Comparison of ENCODE assay signal across 14 mouse cellular contexts in the genomic region with DNA sequence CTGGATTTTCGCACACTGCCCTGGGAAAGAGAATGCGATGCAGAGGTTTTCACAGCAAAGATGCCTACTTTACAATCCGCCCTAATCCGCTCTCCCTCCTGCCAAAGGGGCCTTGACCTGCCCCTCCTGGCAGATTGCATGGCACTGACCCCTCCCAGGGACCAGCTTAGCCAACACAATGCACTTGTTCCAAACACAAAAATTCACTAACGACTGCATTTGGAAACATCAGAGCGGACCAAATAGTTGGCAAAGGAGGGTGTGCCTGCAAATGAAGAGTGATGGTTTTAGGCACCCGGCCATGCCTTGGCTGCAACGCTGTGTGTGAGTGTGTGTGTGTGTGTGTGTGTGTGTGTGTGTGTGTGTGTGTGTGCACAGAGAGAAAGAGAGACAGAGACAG. TPM values are rescaled to one million over a fixed set of nuclear protein-coding genes. Genes with fewer than 3 reads are reported as not detected.
A peak's percentile ranks its signal among the peaks of the same experiment; 100 is the strongest.
DNase-seq lines count a peak whose midpoint lies in the region; ATAC-seq lines count a peak whose summit lies in the region.
"Had no signal": no experiment of that assay in that cellular context is flagged by ENCODE, and none has a peak within 500 bp of the region (broad histone marks: within the 10 kb centered on the region; RNA-seq: fewer than 3 reads in every experiment).

No protein-coding gene starts in this region.

- peaks cover 36% of the 10 kb centered on the region for H3K27me3 ChIP-seq in forebrain, embryonic 13.5 days
- H3K27me3 ChIP-seq in midbrain, embryonic 14.5 days (ENCODE audit: control insufficient read depth, insufficient read depth, low read length), result peaks cover 35% of the 10 kb centered on the region

- ATAC-seq in forebrain, embryonic 13.5 days, result peak; percentile 76
- peak; percentile 51; the same call in 1 of the 2 replicates for ATAC-seq in midbrain, embryonic 14.5 days (ENCODE audit: low FRiP score, low TSS enrichment)
- no peak for ATAC-seq in granulocyte monocyte progenitor cell, adult 5-6 weeks (replicated peaks; ENCODE audit: poor library complexity, severe bottlenecking)

- H3K27ac ChIP-seq in forebrain, embryonic 13.5 days, result peak overlapping the region; percentile 59; the same call in 1 of the 2 replicates
- H3K27ac ChIP-seq in midbrain, embryonic 14.5 days (replicated peaks; ENCODE audit: low read depth, low read length), result no peak overlapping the region
- H3K27ac ChIP-seq: heart, embryonic 15.5 days; liver, embryonic 14.5 days had no signal

- H3K36me3 ChIP-seq in forebrain, embryonic 13.5 days (ENCODE audit: poor library complexity, severe bottlenecking), result no peaks in the 10 kb centered on the region
- no peaks in the 10 kb centered on the region for H3K36me3 ChIP-seq in midbrain, embryonic 14.5 days (ENCODE audit: control insufficient read depth, insufficient read depth, low read length)
- H3K36me3 ChIP-seq: heart, embryonic 15.5 days had no signal

- DNase-seq in left cerebral cortex, postnatal 4 days, result peak; percentile 64
- no peak for DNase-seq in left cerebral cortex, postnatal 14 days (ENCODE audit: low spot score in 2 of 2)
- DNase-seq in brain, adult 2 months (ENCODE audit: low read depth, low spot score), result peak; percentile 47
- DNase-seq in midbrain, embryonic 14.5 days, result peak; percentile 71
- no peak for DNase-seq in thymus, adult 18-20 months
- DNase-seq: embryo, embryonic 11 days; kidney, adult 18-20 months; thymus, postnatal 4 days had no signal

- WGBS in forebrain, embryonic 13.5 days, result 10% methylated on average over 8 of the region's 8 CpGs
- WGBS in midbrain, embryonic 14.5 days, result 13% methylated on average over 8 of the region's 8 CpGs

- no peak overlapping the region for H3K9ac ChIP-seq in forebrain, embryonic 13.5 days
- no peak overlapping the region for H3K9ac ChIP-seq in midbrain, embryonic 14.5 days (replicated peaks; ENCODE audit: low read length)
- H3K9ac ChIP-seq: heart, embryonic 15.5 days; liver, embryonic 14.5 days had no signal

- no peak overlapping the region for H3K4me3 ChIP-seq in forebrain, embryonic 13.5 days
- no peak overlapping the region for H3K4me3 ChIP-seq in midbrain, embryonic 14.5 days (replicated peaks; ENCODE audit: low read depth, low read length)
- H3K4me3 ChIP-seq: heart, embryonic 15.5 days had no signal

- H3K4me2 ChIP-seq in forebrain, embryonic 13.5 days, result peak overlapping the region; percentile 22
- H3K4me2 ChIP-seq in midbrain, embryonic 14.5 days (ENCODE audit: low read length), result 0 out of 2 replicates have a peak overlapping the region, but pooled peaks have one; percentile 7
- H3K4me2 ChIP-seq: heart, embryonic 15.5 days had no signal

- peaks cover 42% of the 10 kb centered on the region for H3K4me1 ChIP-seq in forebrain, embryonic 13.5 days
- H3K4me1 ChIP-seq in midbrain, embryonic 14.5 days (ENCODE audit: control insufficient read depth, insufficient read depth, low read length), result peaks cover 11% of the 10 kb centered on the region
- H3K4me1 ChIP-seq: heart, embryonic 15.5 days had no signal

- H3K9me3 ChIP-seq in forebrain, embryonic 13.5 days (replicated peaks), result no peaks in the 10 kb centered on the region
- H3K9me3 ChIP-seq in midbrain, embryonic 14.5 days (ENCODE audit: control insufficient read depth, low read length), result no peaks in the 10 kb centered on the region
- H3K9me3 ChIP-seq: heart, embryonic 15.5 days had no signal

- intact Hi-C loops in left cerebral cortex, postnatal 4 days (cut with DNase I), result loop anchor here (5.0 kb wide), 1 partner anchor 98 kb away; a partner anchor contains a TSS
- intact Hi-C loops in left cerebral cortex, postnatal 14 days (cut with DNase I), result loop anchor here (5.0 kb wide), 1 partner anchor 133 kb away; no protein-coding TSS in a partner anchor

RNA-seq across cellular contexts. Expression of a gene that starts 32.6 kb away (rescaled TPM):
- not detected for total RNA-seq in left cerebral cortex, postnatal 4 days (2021)
- total RNA-seq in left cerebral cortex, postnatal 14 days (2021), result 1 to 10 TPM; 3.7 to 5.1 TPM
- polyA plus RNA-seq in forebrain, embryonic 13.5 days (2015; fragmentation: Nextera tagmentation; extraction: Ambion mirVana), result not detected in 2 replicates
- not detected in 2 replicates for polyA plus RNA-seq in midbrain, embryonic 14.5 days (2014; fragmentation: Nextera tagmentation; extraction: Ambion mirVana)
- not detected in 2 replicates for total RNA-seq in granulocyte monocyte progenitor cell, adult 5-6 weeks (2014; fragmentation: Nextera tagmentation)
- total RNA-seq in granulocyte monocyte progenitor cell, adult 5-6 weeks (2017), result not detected in 2 replicates
- total RNA-seq: ES-E14 had no signal
- polyA plus RNA-seq: heart, embryonic 15.5 days; liver, embryonic 14.5 days; spleen, adult 2 months had no signal

Comparison
In these comparisons a context has a peak if more than half of its experiments do, and no peak if none do; other contexts are left out.
1. DNase-seq: peak in left cerebral cortex, postnatal 4 days (single experiment), brain, adult 2 months (single experiment) and midbrain, embryonic 14.5 days (single experiment); none in left cerebral cortex, postnatal 14 days (0 of 2) and thymus, adult 18-20 months (0 of 2).
2. RNA of a gene that starts 32.6 kb away (total RNA-seq): 3.7 to 5.1 TPM in left cerebral cortex, postnatal 14 days; not detected in left cerebral cortex, postnatal 4 days and not detected in granulocyte monocyte progenitor cell, adult 5-6 weeks; every median in the first group is over 4 times any median in the second.